ENCODE assay signal across 8 mouse cellular contexts in genomic region chr5:64701780-64702231, GRCm38 (mm10).
DNase-seq lines count a peak whose midpoint lies in the region; ATAC-seq lines count a peak whose summit lies in the region.

No protein-coding gene starts in this region.

- peak overlapping the region; percentile 22 for H3K27ac ChIP-seq in embryonic facial prominence, embryonic 11.5 days (replicated peaks; ENCODE audit: low read depth, low read length)
- H3K27ac ChIP-seq in intestine, embryonic 14.5 days (ENCODE audit: low read depth) = peak overlapping the region; percentile 75
- H3K27ac ChIP-seq in macrophage = peak overlapping the region; percentile 69

- H3K79me2 ChIP-seq in macrophage (ENCODE audit: inconsistent target) = no peaks in the 10 kb centered on the region

- no peaks in the 10 kb centered on the region for H3K36me3 ChIP-seq in embryonic facial prominence, embryonic 11.5 days (replicated peaks; ENCODE audit: control insufficient read depth, insufficient read depth, low read depth, low read length)
- no peaks in the 10 kb centered on the region for H3K36me3 ChIP-seq in intestine, embryonic 14.5 days (ENCODE audit: control insufficient read depth, insufficient read depth, low read length)
- no peaks in the 10 kb centered on the region for H3K36me3 ChIP-seq in macrophage (ENCODE audit: inconsistent target)

- H3K9me3 ChIP-seq in embryonic facial prominence, embryonic 11.5 days (replicated peaks; ENCODE audit: control insufficient read depth, low read length) = no peaks in the 10 kb centered on the region
- H3K9me3 ChIP-seq in intestine, embryonic 14.5 days (ENCODE audit: control insufficient read depth, low read length) = no peaks in the 10 kb centered on the region

- ATAC-seq in embryonic facial prominence, embryonic 11.5 days (replicated peaks; ENCODE audit: insufficient number of reproducible peaks, low FRiP score, low TSS enrichment, low read depth) = no peak
- no peak for ATAC-seq in intestine, embryonic 14.5 days (replicated peaks; ENCODE audit: low FRiP score, low TSS enrichment, low read depth)

- H3K27me3 ChIP-seq in embryonic facial prominence, embryonic 11.5 days (ENCODE audit: control insufficient read depth, insufficient read depth, low read length) = no peaks in the 10 kb centered on the region
- no peaks in the 10 kb centered on the region for H3K27me3 ChIP-seq in intestine, embryonic 14.5 days (replicated peaks; ENCODE audit: control insufficient read depth, insufficient read depth, low read length)

- H3K9ac ChIP-seq in embryonic facial prominence, embryonic 11.5 days (replicated peaks; ENCODE audit: low read length) = no peak overlapping the region
- peak overlapping the region; percentile 17; the same call in 1 of the 2 replicates for H3K9ac ChIP-seq in intestine, embryonic 14.5 days (ENCODE audit: low read length)

- DNase-seq in adrenal gland, adult (ENCODE audit: inconsistent age in 2 of 2, low spot score in 1 of 2) = peak; percentile 45 to 75
- DNase-seq in adrenal gland, adult 18-20 months (ENCODE audit: low spot score in 2 of 2) = no peak
- DNase-seq in embryonic facial prominence, embryonic 11.5 days (ENCODE audit: low spot score) = peak; percentile 20
- peak; percentile 42 to 63 for DNase-seq in gastrocnemius, postnatal 4 days (ENCODE audit: low spot score in 2 of 2)
- peak; percentile 67 for DNase-seq in intestine, embryonic 14.5 days (ENCODE audit: low spot score)
- peak; percentile 32 to 80 for DNase-seq in left cerebral cortex, adult 9 months (ENCODE audit: low spot score in 2 of 2)
- DNase-seq in right cerebral cortex, postnatal 25 days = peak; percentile 76

- H3K4me3 ChIP-seq in embryonic facial prominence, embryonic 11.5 days (ENCODE audit: low read depth, low read length) = no peak overlapping the region
- no peak overlapping the region for H3K4me3 ChIP-seq in intestine, embryonic 14.5 days (ENCODE audit: low read depth, low read length)
- H3K4me3 ChIP-seq in macrophage (ENCODE audit: inconsistent target) = no peak overlapping the region; the same call in 1 of the 2 replicates

- WGBS in embryonic facial prominence, embryonic 11.5 days = 27% methylated on average over 7 of the region's 7 CpGs
- WGBS in intestine, embryonic 14.5 days = 23% methylated on average over 7 of the region's 7 CpGs
- WGBS in macrophage (ENCODE audit: missing documents) = 1% methylated on average over 7 of the region's 7 CpGs

- H3K4me1 ChIP-seq in embryonic facial prominence, embryonic 11.5 days (ENCODE audit: control insufficient read depth, insufficient read depth, low read length) = no peaks in the 10 kb centered on the region
- H3K4me1 ChIP-seq in intestine, embryonic 14.5 days (replicated peaks; ENCODE audit: control insufficient read depth, insufficient read depth, low read length) = peaks cover 28% of the 10 kb centered on the region

- 0 out of 2 replicates have a peak overlapping the region, but pooled peaks have one; percentile 11 for H3K4me2 ChIP-seq in embryonic facial prominence, embryonic 11.5 days (ENCODE audit: low read depth, low read length)
- peak overlapping the region; percentile 7; the same call in 1 of the 2 replicates for H3K4me2 ChIP-seq in intestine, embryonic 14.5 days (ENCODE audit: low read length)

Comparison
In these comparisons a context has a peak if more than half of its experiments do, and no peak if none do; other contexts are left out.
1. DNase-seq: peak in adrenal gland, adult (2 of 2), embryonic facial prominence, embryonic 11.5 days (single experiment), gastrocnemius, postnatal 4 days (2 of 2), intestine, embryonic 14.5 days (single experiment), left cerebral cortex, adult 9 months (2 of 2) and right cerebral cortex, postnatal 25 days (single experiment); none in adrenal gland, adult 18-20 months (0 of 2).
2. H3K27ac ChIP-seq: peak in every context shown above with its lines; median percentile 75 in intestine, embryonic 14.5 days; 69 in macrophage; 22 in embryonic facial prominence, embryonic 11.5 days.